Mouse (Mus musculus): ENCODE data around the gene Col4a2.
"Not testable (repeated sequence)": the region's sequence is repeated elsewhere in the genome, so short reads cannot be mapped to it uniquely, and the experiment has no call there.

The Col4a2 gene

GRCm38 (mm10) chr8:11462641-11463040 is 150.0 kb downstream of the Col4a2 start:
- DNase-seq (ENCODE audit: low spot score): no peak

- DNase-seq (ENCODE audit: low spot score): no peak
Measured at GRCm38 (mm10) chr8:11463541-11463888, 150.9 kb downstream of the Col4a2 start.

GRCm38 (mm10) chr8:11463889-11464706 is 151.5 kb downstream of the Col4a2 start:
- DNase-seq (ENCODE audit: low spot score): no peak

GRCm38 (mm10) chr8:11464707-11464964 is 152.0 kb downstream of the Col4a2 start:
- no peak for DNase-seq (ENCODE audit: low spot score)

GRCm38 (mm10) chr8:11465619-11466018 is 153.0 kb downstream of the Col4a2 start:
- no peak for DNase-seq (ENCODE audit: low spot score)

- DNase-seq (ENCODE audit: low spot score): not testable (repeated sequence)
Measured at GRCm38 (mm10) chr8:11466528-11466927, 153.9 kb downstream of the Col4a2 start.

GRCm38 (mm10) chr8:11469095-11469494 is 156.5 kb downstream of the Col4a2 start:
- DNase-seq (ENCODE audit: low spot score): no peak

- DNase-seq (ENCODE audit: low spot score): no peak
Measured at GRCm38 (mm10) chr8:11470694-11471093, 158.1 kb downstream of the Col4a2 start.

- DNase-seq (ENCODE audit: low spot score): no peak
Measured at GRCm38 (mm10) chr8:11471309-11471708, 158.7 kb downstream of the Col4a2 start.

- no peak for DNase-seq (ENCODE audit: low spot score)
Measured at GRCm38 (mm10) chr8:11473072-11473471, 160.5 kb downstream of the Col4a2 start.

- no peak for DNase-seq (ENCODE audit: low spot score)
Measured at GRCm38 (mm10) chr8:11475397-11475796, 162.8 kb downstream of the Col4a2 start.

- DNase-seq (ENCODE audit: low spot score): no peak
Measured at GRCm38 (mm10) chr8:11475876-11476275, 163.3 kb downstream of the Col4a2 start.

- DNase-seq (ENCODE audit: low spot score): peak; percentile 53
Measured at GRCm38 (mm10) chr8:11476338-11477177, 164.0 kb downstream of the Col4a2 start.

- DNase-seq (ENCODE audit: low spot score): no peak
Measured at GRCm38 (mm10) chr8:11477178-11477553, 164.6 kb downstream of the Col4a2 start.

- DNase-seq (ENCODE audit: low spot score): peak; percentile 49
Measured at GRCm38 (mm10) chr8:11477811-11478761, 165.5 kb downstream of the Col4a2 start, which contains the start of gene Rab20. Gene Rab20, minus strand, starts transcription at chr8:11478710.

GRCm38 (mm10) chr8:11478807-11479527 is 166.4 kb downstream of the Col4a2 start:
- DNase-seq (ENCODE audit: low spot score): no peak

- no peak for DNase-seq (ENCODE audit: low spot score)
Measured at GRCm38 (mm10) chr8:11479591-11479990, 167.0 kb downstream of the Col4a2 start.

- no peak for DNase-seq (ENCODE audit: low spot score)
Measured at GRCm38 (mm10) chr8:11481876-11482275, 169.3 kb downstream of the Col4a2 start.

GRCm38 (mm10) chr8:11482537-11482936 is 169.9 kb downstream of the Col4a2 start:
- DNase-seq (ENCODE audit: low spot score): no peak

GRCm38 (mm10) chr8:11486142-11486541 is 173.5 kb downstream of the Col4a2 start:
- DNase-seq (ENCODE audit: low spot score): peak; percentile 25

- no peak for DNase-seq (ENCODE audit: low spot score)
Measured at GRCm38 (mm10) chr8:11487229-11487628, 174.6 kb downstream of the Col4a2 start.

Measured in ovary, adult 18-20 months (tissue).